Mouse (Mus musculus): ENCODE results near the gene Tas2r109.
"Not testable (repeated sequence)": the region's sequence is repeated elsewhere in the genome, so short reads cannot be mapped to it uniquely, and the experiment has no call there.

The Tas2r109 gene

DNA sequence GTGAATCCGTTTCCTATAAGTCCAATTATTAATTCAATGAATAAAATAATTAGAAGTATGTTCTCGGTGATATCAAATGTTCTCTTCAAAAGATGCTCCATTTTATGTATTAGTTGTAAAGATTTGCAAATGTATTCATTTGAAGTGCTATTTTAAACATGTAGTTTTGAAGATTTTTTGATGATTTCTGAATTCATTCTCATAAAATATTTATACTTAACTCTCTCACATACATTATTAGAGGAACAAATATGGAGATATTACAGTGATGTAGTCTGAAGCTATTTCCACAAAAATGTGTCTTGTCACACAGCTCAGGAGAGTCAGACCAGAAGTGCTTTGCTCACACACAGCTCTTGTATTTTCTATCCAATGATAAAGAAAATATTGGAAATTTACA lies at the start of gene Tas2r109:
Gene Tas2r109, minus strand, starts transcription at position 101 of the 400 bp plus-strand sequence.
- no peak for ATAC-seq (ENCODE audit: low TSS enrichment)

GRCm38 (mm10) chr6:132957819-132958218 lies 22.9 kb downstream of the Tas2r109 start, which contains the start of gene Tas2r131:
Tas2r131 (minus strand) TSS chr6:132957919.
- no peak for ATAC-seq (ENCODE audit: low TSS enrichment)

- ATAC-seq (ENCODE audit: low TSS enrichment), result no peak
These were observed 30.0 kb downstream of the Tas2r109 start, which contains the start of gene Tas2r129 for GRCm38 (mm10) chr6:132950802-132951201. Tas2r129 (plus strand) TSS chr6:132951102.

- not testable (repeated sequence) for ATAC-seq (ENCODE audit: low TSS enrichment)
These were observed 39.4 kb downstream of the Tas2r109 start for GRCm38 (mm10) chr6:132941376-132941775.

All from frontal cortex, adult (tissue).